Mouse (Mus musculus) ES-Bruce4 (cell line): ENCODE data around the gene Lclat1.

Experiments
- EP300 ChIP-seq: IDR thresholded peaks from 2 replicates; pipeline ENCODE4 v1.6.1; 2011; ENCODE audit warnings: low read depth, low read length; ENCODE audit not compliant: insufficient read depth
- POLR2A ChIP-seq: IDR thresholded peaks from one replicate; pipeline ENCODE4 v1.8.1; 2011; ENCODE audit warnings: low read length; ENCODE audit not compliant: insufficient read depth

DNA sequence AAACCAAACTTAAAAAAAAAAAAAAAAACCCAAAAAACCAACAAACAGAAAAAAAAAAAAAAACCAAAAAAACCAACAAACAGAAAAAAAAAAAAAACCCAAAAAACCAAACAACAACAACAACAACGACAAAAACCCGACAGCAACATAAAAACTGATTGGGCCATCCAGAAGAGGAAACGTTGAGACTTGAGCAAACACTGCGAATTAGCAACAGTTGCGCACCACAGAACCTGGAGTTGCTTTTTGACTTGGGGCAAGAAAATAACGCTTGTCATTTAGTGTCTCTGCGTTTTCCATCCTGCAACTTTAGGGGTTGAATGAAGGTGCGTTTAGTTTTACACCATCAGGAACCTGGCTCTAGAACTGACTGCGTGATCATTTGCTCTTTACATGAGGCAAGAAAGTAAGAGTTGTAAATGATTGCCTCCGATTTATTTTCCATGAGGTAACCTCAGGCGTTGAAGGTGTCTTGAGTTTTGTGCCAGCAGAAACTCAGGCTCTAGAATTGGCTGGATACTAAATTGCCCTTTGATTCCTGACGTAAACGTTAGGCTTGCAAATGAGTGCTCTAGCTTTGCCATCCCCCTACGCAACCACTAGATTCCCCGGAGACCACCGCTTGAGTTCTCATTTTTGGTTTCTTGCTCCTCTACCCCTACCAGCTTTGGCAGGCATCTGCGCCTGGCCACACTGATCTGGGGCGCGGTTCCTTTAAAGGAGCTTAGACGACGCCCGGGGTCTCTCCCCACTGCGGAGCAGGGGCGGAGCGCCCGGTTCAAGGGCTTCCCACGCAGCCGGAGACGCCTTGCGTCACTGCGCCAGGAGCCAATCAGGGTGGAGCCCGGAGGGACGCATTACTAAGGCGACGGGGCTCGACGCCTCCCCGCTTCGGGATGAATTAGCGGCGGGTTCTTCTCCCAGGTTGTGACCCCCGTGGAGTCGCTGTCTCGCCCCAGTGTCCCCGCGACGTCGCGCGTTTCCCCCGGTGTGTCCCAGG, at the start of gene Lclat1:
- TF ChIP-seq POLR2A (no peak), EP300 (no peak)
